Mouse (Mus musculus) urinary bladder, postnatal 25 days (tissue): ENCODE results near the gene Tshz2.

Source experiments
- DNase-seq: peaks from one replicate; pipeline ENCODE4 v3.0.0; 2022; ENCODE audit warnings: low spot score

Gene Tshz2

GRCm38 (mm10) chr2:169633491-169634289, 877 bp downstream of the Tshz2 start:
- peak; percentile 43 for DNase-seq

- no peak for DNase-seq
These were observed 2.0 kb downstream of the Tshz2 start for GRCm38 (mm10) chr2:169634619-169635382.

DNA sequence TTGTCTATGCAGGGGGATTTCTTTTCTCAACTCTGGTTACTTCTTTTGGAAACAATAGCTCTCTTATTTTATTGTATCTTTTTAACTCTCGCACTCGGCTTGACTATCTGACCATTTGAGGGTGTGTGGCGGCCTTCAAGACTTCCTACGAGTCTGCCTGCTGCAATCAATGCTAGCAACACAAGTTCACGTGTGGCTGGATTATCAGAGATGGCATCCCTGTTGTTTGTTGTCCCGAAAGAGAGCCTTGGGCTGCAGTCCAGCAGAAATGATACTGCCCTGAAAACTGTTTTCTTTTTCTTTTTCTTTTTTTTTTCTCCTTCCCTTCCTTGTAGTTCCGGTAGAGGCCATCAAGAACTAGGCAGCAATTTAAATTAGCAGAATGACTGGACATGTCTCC, 2.6 kb downstream of the Tshz2 start:
- no peak for DNase-seq

GRCm38 (mm10) chr2:169636414-169636813, 3.6 kb downstream of the Tshz2 start:
- no peak for DNase-seq

DNA sequence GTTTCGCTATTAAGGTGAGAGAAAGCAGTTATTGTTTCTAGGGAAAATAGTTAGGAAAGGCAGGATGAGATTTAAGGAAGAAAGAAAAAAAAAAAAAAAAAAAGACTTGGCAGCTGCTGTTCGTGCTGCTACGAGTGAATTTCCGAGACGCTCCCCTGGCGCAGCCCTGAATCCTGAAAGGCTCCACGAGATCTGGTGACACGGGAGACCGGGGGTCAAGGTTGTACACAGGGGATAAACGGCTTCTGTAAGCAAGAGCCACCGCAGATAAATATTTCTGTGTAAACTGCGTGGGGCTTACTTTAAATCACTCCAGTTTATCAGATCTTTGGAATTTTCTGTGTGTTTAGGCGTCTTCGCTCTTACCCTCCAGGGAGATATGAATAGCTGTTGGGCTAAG, 8.7 kb downstream of the Tshz2 start:
- no peak for DNase-seq

- DNase-seq = no peak
These were observed 9.6 kb downstream of the Tshz2 start for GRCm38 (mm10) chr2:169642420-169642819.

DNA sequence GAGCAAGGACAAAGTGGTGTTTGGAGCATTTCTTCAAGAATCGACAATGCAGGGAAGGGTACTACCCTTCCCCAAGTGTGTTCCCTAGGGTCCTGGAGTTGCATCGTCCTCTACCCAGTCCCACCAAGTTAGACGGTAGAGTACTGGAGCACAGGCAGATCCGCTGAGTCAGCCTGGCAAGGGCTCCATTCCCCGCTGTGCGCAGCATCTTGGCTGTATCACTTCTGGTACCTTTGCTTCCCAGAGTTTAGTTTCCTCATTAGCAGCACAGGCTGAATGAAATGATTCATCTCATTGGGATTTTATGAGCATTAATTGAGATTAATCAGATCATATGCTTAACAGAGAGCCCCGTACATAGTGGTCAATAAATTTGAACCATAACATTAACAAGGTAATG, 14.3 kb downstream of the Tshz2 start:
- no peak for DNase-seq

GRCm38 (mm10) chr2:169649262-169649885, 16.6 kb downstream of the Tshz2 start:
- no peak for DNase-seq

DNA sequence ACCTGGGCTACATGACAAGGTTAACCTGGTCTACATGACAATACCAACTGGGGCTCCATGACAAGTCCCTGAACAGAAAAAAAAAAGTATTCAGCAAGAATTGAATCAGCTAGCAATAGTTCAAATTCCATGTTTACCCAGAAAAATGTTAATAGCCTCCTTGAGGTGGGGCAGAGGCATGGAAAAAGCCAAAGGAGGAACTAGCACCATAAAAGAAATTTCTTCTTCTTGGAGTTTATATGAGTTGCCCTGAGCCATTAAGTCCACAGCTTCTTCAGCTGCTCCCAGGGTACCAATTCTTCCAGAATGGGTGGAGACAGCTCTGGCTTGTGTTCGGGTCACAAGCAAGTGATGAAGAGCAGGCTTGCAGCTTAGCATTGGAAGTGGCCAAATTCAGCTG, 20.5 kb downstream of the Tshz2 start:
- DNase-seq = no peak

GRCm38 (mm10) chr2:169663792-169664191, 31.0 kb downstream of the Tshz2 start:
- DNase-seq = no peak

GRCm38 (mm10) chr2:169671264-169671663, 38.5 kb downstream of the Tshz2 start:
- no peak for DNase-seq

DNA sequence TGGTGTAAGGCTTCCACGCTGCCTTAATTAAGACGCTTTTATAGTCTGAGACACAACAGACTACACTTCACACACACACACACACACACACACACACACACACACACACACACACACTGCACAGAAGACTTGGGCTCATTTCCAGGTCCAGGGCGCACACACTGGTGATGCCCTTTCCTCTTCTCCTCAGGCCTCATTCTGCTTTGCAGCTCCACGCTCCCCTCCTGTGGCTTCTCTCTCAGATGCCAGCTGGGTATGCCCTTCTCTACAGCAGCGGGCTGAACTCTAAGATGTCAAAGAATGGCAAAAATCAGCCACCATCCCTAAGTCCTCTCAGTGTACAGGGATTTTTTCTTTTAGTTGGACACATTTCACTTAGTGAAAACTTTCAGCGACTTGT, 41.0 kb downstream of the Tshz2 start:
- no peak for DNase-seq

GRCm38 (mm10) chr2:169674209-169674608, 41.4 kb downstream of the Tshz2 start:
- no peak for DNase-seq

GRCm38 (mm10) chr2:169679264-169679663, 46.5 kb downstream of the Tshz2 start:
- DNase-seq = no peak

DNA sequence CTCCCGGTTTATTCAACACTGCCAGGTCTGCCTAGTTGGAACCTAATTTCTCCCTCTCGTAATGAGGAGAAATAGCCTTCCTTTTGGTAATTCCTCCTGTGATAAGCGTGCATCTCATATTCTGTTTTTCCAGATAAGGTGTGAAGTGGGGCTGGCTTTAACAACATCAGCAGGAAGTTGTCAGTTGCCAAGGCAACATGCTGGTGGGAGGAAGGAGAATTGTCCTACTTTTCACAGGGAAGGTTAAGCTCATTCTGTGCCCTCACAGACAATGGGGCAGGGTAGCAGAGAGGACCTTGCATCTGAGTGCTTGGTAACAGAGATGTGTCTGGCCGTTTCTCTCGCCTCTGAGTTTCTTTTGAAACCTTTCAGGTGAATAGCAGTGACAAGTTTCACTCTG, 47.1 kb downstream of the Tshz2 start:
- no peak for DNase-seq

DNA sequence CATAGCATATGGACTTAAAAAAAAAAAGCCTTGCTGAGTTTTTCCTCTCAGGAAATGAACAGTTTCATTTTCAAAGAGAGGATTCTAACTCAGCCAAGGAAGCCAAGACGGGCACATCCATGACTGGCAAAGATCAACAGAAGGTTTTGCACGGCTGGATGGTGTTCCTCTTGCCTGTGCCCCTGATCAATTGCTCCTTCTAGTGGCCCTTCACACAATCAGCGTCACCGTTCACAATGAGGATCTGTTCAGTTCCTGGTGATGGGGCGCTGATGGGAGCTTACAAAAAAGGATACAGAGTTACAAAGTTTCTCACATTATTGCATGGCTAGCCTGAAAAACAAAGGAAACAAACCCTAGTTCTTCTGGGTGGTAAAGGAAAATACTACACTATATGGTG, 52.4 kb downstream of the Tshz2 start:
- no peak for DNase-seq

- no peak for DNase-seq
These were observed 52.9 kb downstream of the Tshz2 start for GRCm38 (mm10) chr2:169685747-169686146.

GRCm38 (mm10) chr2:169686697-169687430, 54.1 kb downstream of the Tshz2 start:
- no peak for DNase-seq

- no peak for DNase-seq
These were observed 57.2 kb downstream of the Tshz2 start for GRCm38 (mm10) chr2:169690054-169690453.

DNA sequence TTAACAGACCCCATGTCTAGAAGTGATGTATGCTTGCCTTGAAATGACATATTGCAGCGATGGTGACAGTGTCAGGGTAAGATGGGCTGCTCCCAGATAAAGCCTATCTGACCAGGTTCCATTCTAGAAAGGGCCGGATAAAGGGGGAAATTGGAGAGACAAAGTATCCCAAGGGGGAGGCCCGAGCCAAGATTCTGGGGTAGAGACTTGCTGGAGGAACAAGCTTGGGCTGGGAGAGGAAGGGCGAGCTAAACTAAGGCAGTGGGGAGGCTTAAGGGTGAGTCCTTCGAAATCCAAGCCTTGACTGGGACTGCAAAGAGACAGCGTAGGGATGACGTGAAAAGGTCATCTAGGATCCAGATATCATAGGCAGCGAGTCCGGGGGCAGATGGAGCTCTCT, 61.7 kb downstream of the Tshz2 start:
- DNase-seq = no peak

- DNase-seq = no peak
These were observed 62.2 kb downstream of the Tshz2 start for GRCm38 (mm10) chr2:169695025-169695424.

DNA sequence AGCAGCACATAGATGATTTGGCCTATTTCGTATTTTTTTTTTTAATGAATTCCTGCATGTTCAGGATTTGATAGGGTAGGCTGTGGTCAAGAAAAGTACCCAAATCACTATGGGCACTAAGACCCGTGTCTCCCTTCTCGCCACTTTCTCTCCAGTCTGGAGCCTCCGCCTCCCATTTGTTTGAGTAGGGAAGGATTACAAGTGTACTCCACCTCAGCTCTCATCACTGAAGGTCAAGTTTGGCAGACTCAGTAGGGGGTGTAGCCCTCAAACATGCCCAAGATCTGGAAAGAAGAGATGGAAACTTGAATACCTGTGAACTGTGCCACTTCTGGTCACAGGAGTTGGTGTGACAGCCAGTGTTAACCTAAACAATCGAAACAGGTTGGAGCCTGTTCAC, 66.3 kb downstream of the Tshz2 start:
- DNase-seq = no peak
